In genomic region chr8:84989810-84990209, GRCm38 (mm10) we compare ENCODE assay signal across 8 mouse cellular contexts. TPM values are rescaled to one million over a fixed set of nuclear protein-coding genes. Genes with fewer than 3 reads are reported as not detected.
DNase-seq lines count a peak whose midpoint lies in the region; ATAC-seq and TF ChIP-seq lines count a peak whose summit lies in the region.

No protein-coding gene starts in this region.

- peak overlapping the region; percentile 43 for H3K4me3 ChIP-seq in cortical plate, adult 2 months (ENCODE audit: insufficient read depth, low read length)
- peak overlapping the region; percentile 61 for H3K4me3 ChIP-seq in hindbrain, postnatal 0 days (ENCODE audit: low read length)

- under 1% methylated on average over 15 of the region's 15 CpGs for WGBS in hindbrain, postnatal 0 days

- H3K4me1 ChIP-seq in cortical plate, adult 2 months (ENCODE audit: control insufficient read depth, insufficient read depth, low read length), result peaks cover 7% of the 10 kb centered on the region; the same call in 1 of the 2 replicates
- peaks cover 15% of the 10 kb centered on the region for H3K4me1 ChIP-seq in hindbrain, postnatal 0 days (ENCODE audit: insufficient read depth, low read length)

- peak overlapping the region; percentile 78 for H3K9ac ChIP-seq in hindbrain, postnatal 0 days (replicated peaks; ENCODE audit: low read length)

- no peaks in the 10 kb centered on the region for H3K27me3 ChIP-seq in hindbrain, postnatal 0 days (ENCODE audit: insufficient read depth, low read length)

- peak; percentile 96 for DNase-seq in adipocyte (ENCODE audit: low spot score)
- peak; percentile 92 for DNase-seq in gastrocnemius, adult 8-10 months (ENCODE audit: low spot score in 2 of 2)
- peak; percentile 93 for DNase-seq in hindbrain, postnatal 0 days (ENCODE audit: low spot score)
- peak; percentile 75 to 80 for DNase-seq in left cerebral cortex, adult 8-10 months (ENCODE audit: low spot score in 2 of 2)
- DNase-seq in right cerebral cortex, adult 18-20 months, result peak; percentile 90
- peak; percentile 92 for DNase-seq in urinary bladder, adult 2 months (ENCODE audit: low spot score)

- TF ChIP-seq CTCF in cortical plate, adult 2 months (IDR thresholded peaks at IDR 0.05; ENCODE audit: extremely low read depth, insufficient read depth, low read length), result peak; percentile 66
- peak; percentile 86 for TF ChIP-seq CTCF in hindbrain, postnatal 0 days (IDR thresholded peaks at IDR 0.05; ENCODE audit: low read depth)

- ATAC-seq in hindbrain, postnatal 0 days, result peak; percentile 31
- peak; percentile 59 for ATAC-seq in megakaryocyte, adult 5-6 weeks (ENCODE audit: poor library complexity, severe bottlenecking)

- H3K36me3 ChIP-seq in hindbrain, postnatal 0 days (ENCODE audit: insufficient read depth, low read length), result no peaks in the 10 kb centered on the region

- no peak for TF ChIP-seq POLR2A in cortical plate, adult 2 months (IDR thresholded peaks at IDR 0.05; ENCODE audit: extremely low read depth, insufficient read depth, low read length)

- peak overlapping the region; percentile 32 for H3K27ac ChIP-seq in cortical plate, adult 2 months (ENCODE audit: insufficient read depth, low read length)
- peak overlapping the region; percentile 76 for H3K27ac ChIP-seq in hindbrain, postnatal 0 days

- H3K9me3 ChIP-seq in hindbrain, postnatal 0 days (ENCODE audit: low read length), result no peaks in the 10 kb centered on the region

- peak overlapping the region; percentile 84 for H3K4me2 ChIP-seq in hindbrain, postnatal 0 days (ENCODE audit: low read depth, low read length)

RNA-seq across cellular contexts. Expression of gene Hook2, which starts 0.6 kb away (rescaled TPM):
- polyA plus RNA-seq in cortical plate, adult 2 months (2012; rRNA removed), result 15.6 and 19.2 TPM in 2 replicates
- 1 to 10 TPM; 2.0 to 3.1 (median 2.6) TPM for total RNA-seq in gastrocnemius, adult 8-10 months (2022)
- 18.9 and 19.0 TPM in 2 replicates for total RNA-seq in hindbrain, postnatal 0 days (2014; rRNA removed)
- 29.7 and 33.4 TPM in 2 replicates for polyA plus RNA-seq in hindbrain, postnatal 0 days (2015; fragmentation: Nextera tagmentation; extraction: Ambion mirVana)
- 10 to 100 TPM in 2 of 4 experiments, 1 to 10 TPM in 2; 9.0 to 13.0 (median 10.3) TPM for total RNA-seq in left cerebral cortex, adult 8-10 months (2022)
- 0.82 and 1.1 TPM in 2 replicates for total RNA-seq in megakaryocyte, adult 5-6 weeks (2015)
- total RNA-seq in megakaryocyte, adult 5-6 weeks (2017), result 3.1 and 6.6 TPM in 2 replicates
- 26.9 and 28.5 TPM in 2 replicates for polyA plus RNA-seq in urinary bladder, adult 2 months (2012; rRNA removed)

RNA-seq across cellular contexts. Expression of gene Junb, which starts 11.3 kb away (rescaled TPM):
- 57.5 and 81.7 TPM in 2 replicates for polyA plus RNA-seq in cortical plate, adult 2 months (2012; rRNA removed)
- total RNA-seq in gastrocnemius, adult 8-10 months (2022), result 1 to 10 TPM; 5.9 to 9.6 (median 7.5) TPM
- 16.9 and 17.8 TPM in 2 replicates for total RNA-seq in hindbrain, postnatal 0 days (2014; rRNA removed)
- 6.3 and 7.9 TPM in 2 replicates for polyA plus RNA-seq in hindbrain, postnatal 0 days (2015; fragmentation: Nextera tagmentation; extraction: Ambion mirVana)
- 10 to 100 TPM; 39.3 to 88.9 (median 65.7) TPM for total RNA-seq in left cerebral cortex, adult 8-10 months (2022)
- 45.5 and 60.4 TPM in 2 replicates for total RNA-seq in megakaryocyte, adult 5-6 weeks (2015)
- 110 and 125 TPM in 2 replicates for total RNA-seq in megakaryocyte, adult 5-6 weeks (2017)
- 97.4 and 121 TPM in 2 replicates for polyA plus RNA-seq in urinary bladder, adult 2 months (2012; rRNA removed)

RNA-seq across cellular contexts. Expression of gene Rnaseh2a, which starts 20.2 kb away (rescaled TPM):
- polyA plus RNA-seq in cortical plate, adult 2 months (2012; rRNA removed), result 37.3 and 37.7 TPM in 2 replicates
- 10 to 100 TPM; 20.4 to 26.5 (median 23.9) TPM for total RNA-seq in gastrocnemius, adult 8-10 months (2022)
- 37.3 and 45.9 TPM in 2 replicates for total RNA-seq in hindbrain, postnatal 0 days (2014; rRNA removed)
- polyA plus RNA-seq in hindbrain, postnatal 0 days (2015; fragmentation: Nextera tagmentation; extraction: Ambion mirVana), result 59.0 and 59.7 TPM in 2 replicates
- total RNA-seq in left cerebral cortex, adult 8-10 months (2022), result 10 to 100 TPM; 45.9 to 60.0 (median 49.6) TPM
- 56.8 and 75.8 TPM in 2 replicates for total RNA-seq in megakaryocyte, adult 5-6 weeks (2015)
- 41.1 and 49.0 TPM in 2 replicates for total RNA-seq in megakaryocyte, adult 5-6 weeks (2017)
- 49.4 and 49.5 TPM in 2 replicates for polyA plus RNA-seq in urinary bladder, adult 2 months (2012; rRNA removed)

RNA-seq across cellular contexts. Expression of gene Prdx2, which starts 20.4 kb away (rescaled TPM):
- 287 TPM in 2 replicates for polyA plus RNA-seq in cortical plate, adult 2 months (2012; rRNA removed)
- total RNA-seq in gastrocnemius, adult 8-10 months (2022), result 100 to 1,000 TPM; 173 to 193 (median 187) TPM
- total RNA-seq in hindbrain, postnatal 0 days (2014; rRNA removed), result 688 and 763 TPM in 2 replicates
- polyA plus RNA-seq in hindbrain, postnatal 0 days (2015; fragmentation: Nextera tagmentation; extraction: Ambion mirVana), result 925 and 937 TPM in 2 replicates
- 100 to 1,000 TPM; 328 to 384 (median 347) TPM for total RNA-seq in left cerebral cortex, adult 8-10 months (2022)
- total RNA-seq in megakaryocyte, adult 5-6 weeks (2015), result 180 and 184 TPM in 2 replicates
- total RNA-seq in megakaryocyte, adult 5-6 weeks (2017), result 230 and 256 TPM in 2 replicates
- 215 and 231 TPM in 2 replicates for polyA plus RNA-seq in urinary bladder, adult 2 months (2012; rRNA removed)

RNA-seq across cellular contexts. Expression of gene Gm49661, which starts 20.6 kb away (rescaled TPM):
- polyA plus RNA-seq in cortical plate, adult 2 months (2012; rRNA removed), result not detected in 2 replicates
- total RNA-seq in gastrocnemius, adult 8-10 months (2022), result 1 to 10 TPM in 1 of 4 experiments, not detected in 3; 1.1 TPM
- not detected in 2 replicates for total RNA-seq in hindbrain, postnatal 0 days (2014; rRNA removed)
- not detected in 2 replicates for polyA plus RNA-seq in hindbrain, postnatal 0 days (2015; fragmentation: Nextera tagmentation; extraction: Ambion mirVana)
- 1 to 10 TPM in 1 of 4 experiments, not detected in 3; 1.8 TPM for total RNA-seq in left cerebral cortex, adult 8-10 months (2022)
- 3.2 TPM in 1 of 2 replicates, not detected in the other for total RNA-seq in megakaryocyte, adult 5-6 weeks (2015)
- not detected in 2 replicates for total RNA-seq in megakaryocyte, adult 5-6 weeks (2017)
- not detected in 2 replicates for polyA plus RNA-seq in urinary bladder, adult 2 months (2012; rRNA removed)

Comparison
In these comparisons a context has a peak if more than half of its experiments do, and no peak if none do; other contexts are left out.
1. Peak in every context shown above with its lines: DNase-seq, ATAC-seq, H3K4me3 ChIP-seq and H3K27ac ChIP-seq.